Mouse (Mus musculus): ENCODE results near the gene Pigx.

DNA sequence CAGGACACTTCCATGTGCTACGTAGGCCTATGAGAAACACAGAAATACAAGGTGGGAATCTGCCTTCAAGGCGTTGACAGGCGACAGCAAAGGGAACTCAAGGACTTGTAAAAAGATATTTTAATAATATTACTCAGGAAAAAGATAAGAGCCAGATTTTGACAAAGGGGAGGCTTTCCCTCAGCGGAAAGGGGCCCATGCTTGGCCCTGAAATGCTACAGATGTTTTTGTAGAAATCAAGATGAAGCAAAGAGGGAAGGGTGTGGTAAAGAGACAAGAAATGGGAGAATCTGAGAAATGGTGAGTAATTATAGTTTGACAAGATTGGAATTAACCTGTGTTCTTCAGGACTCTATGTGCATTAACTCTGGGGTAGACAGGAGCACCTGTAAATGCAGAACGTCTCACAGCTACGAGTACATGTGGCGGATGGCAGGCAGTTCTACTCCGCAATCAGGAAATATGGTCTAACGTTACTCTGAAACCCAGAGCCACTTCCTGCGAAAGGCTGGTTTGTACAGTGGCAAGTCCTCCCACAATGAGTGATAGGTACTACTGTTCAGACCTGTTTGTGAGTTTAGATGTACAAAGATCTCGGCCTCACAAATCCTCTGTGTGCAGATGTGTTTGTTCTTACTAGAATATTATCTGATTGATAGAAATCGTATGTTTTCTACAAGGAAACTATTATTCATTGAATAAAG, 8.0 kb upstream of the Pigx start:
- TF ChIP-seq CTCF (IDR thresholded peaks at IDR 0.05; ENCODE audit: low read depth, low read length) (no peak), GATA1 (IDR thresholded peaks at IDR 0.05; ENCODE audit: borderline replicate concordance, low read length) (no peak)
